Mouse (Mus musculus) midbrain, embryonic 15.5 days (tissue): ENCODE results near the gene Col5a3. TPM values are rescaled to one million over a fixed set of nuclear protein-coding genes. Genes with fewer than 3 reads are reported as not detected.
A peak's percentile ranks its signal among the peaks of the same experiment; 100 is the strongest.

ENCODE experiments used
- ATAC-seq: fragments of 200-750 bp; cut with Nextera tagmentation; replicated peaks from 2 replicates; pipeline ENCODE4 v1.8.0; 2017; ENCODE audit warnings: moderate TSS enrichment
- H3K27ac ChIP-seq: fragments of 300-500 bp; sonication (generic); 2 replicates; pipeline ENCODE4 v1.5.1; 2015; ENCODE audit warnings: mild to moderate bottlenecking, inconsistent platforms
- H3K27me3 ChIP-seq: fragments of 300-500 bp; sonication (generic); replicated peaks from 2 replicates; pipeline ENCODE4 v1.6.1; 2015; ENCODE audit warnings: inconsistent platforms
- H3K36me3 ChIP-seq: fragments of 300-500 bp; sonication (generic); replicated peaks from 2 replicates; pipeline ENCODE4 v1.6.1; 2015; ENCODE audit warnings: inconsistent platforms
- H3K4me1 ChIP-seq: fragments of 300-500 bp; sonication (generic); 2 replicates; pipeline ENCODE4 v1.6.1; 2015; ENCODE audit warnings: inconsistent platforms
- H3K4me2 ChIP-seq: fragments of 300-500 bp; sonication (generic); 2 replicates; pipeline ENCODE4 v1.6.1; 2015; ENCODE audit warnings: inconsistent platforms, mild to moderate bottlenecking, moderate library complexity
- H3K4me3 ChIP-seq: fragments of 300-500 bp; sonication (generic); 2 replicates; pipeline ENCODE4 v1.5.1; 2015; ENCODE audit warnings: mild to moderate bottlenecking, inconsistent platforms
- H3K9ac ChIP-seq: fragments of 300-500 bp; sonication (generic); 2 replicates; pipeline ENCODE4 v1.6.1; 2015; ENCODE audit warnings: mild to moderate bottlenecking, inconsistent platforms
- H3K9me3 ChIP-seq: fragments of 300-500 bp; sonication (generic); 2 replicates; pipeline ENCODE4 v1.6.1; 2016; ENCODE audit warnings: inconsistent platforms
- WGBS: fragments of 180-500 bp; shearing (Covaris S2); methylation state at CpG from one replicate; pipeline ENCODE4 v1.1.7; 2015; ENCODE audit warnings: mixed read lengths; 5-methylcytosine and 5-hydroxymethylcytosine counted together
- polyA plus RNA-seq: library from polyadenylated mRNA; unstranded; fragments of >200 nt; fragmentation: Nextera tagmentation; extraction: Ambion mirVana; gene quantifications from 2 replicates; pipeline ENCODE4 v1.2.1, GENCODE M21; 2015

Gene Col5a3
- polyA plus RNA-seq, 1 experiment from 2014 or later = 0.85 TPM

DNA sequence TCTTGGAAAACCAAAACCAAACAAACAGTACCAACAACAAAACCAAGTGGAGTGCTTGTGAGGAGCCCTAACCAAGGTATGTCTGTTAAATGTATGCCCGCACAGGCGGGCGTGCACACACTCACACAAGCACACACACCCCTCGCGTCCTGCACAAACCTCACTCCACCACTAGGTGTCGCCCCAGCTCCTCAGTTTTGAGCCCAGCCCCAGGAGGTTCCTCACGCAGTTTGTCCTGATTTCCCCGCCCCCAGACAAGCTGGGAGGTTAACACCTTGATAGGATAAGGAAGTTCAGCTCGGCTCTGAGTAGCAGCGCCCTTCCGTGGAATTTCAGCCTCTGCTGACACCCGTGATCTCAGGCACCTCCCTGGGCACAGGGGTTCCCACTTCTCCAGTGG, 74.5 kb downstream of the Col5a3 start:
- no peaks in the 10 kb centered on the region for H3K36me3 ChIP-seq
- no peak overlapping the region for H3K4me3 ChIP-seq
- H3K4me1 ChIP-seq = peaks cover 17% of the 10 kb centered on the region
- ATAC-seq = peak; percentile 15; the same call in 1 of the 2 replicates
- no peaks in the 10 kb centered on the region; the same call in 1 of the 2 replicates for H3K27me3 ChIP-seq
- no peaks in the 10 kb centered on the region for H3K9me3 ChIP-seq
- no peak overlapping the region for H3K4me2 ChIP-seq
- H3K27ac ChIP-seq = no peak overlapping the region
- WGBS = 1% methylated on average over 12 of the region's 12 CpGs
- no peak overlapping the region for H3K9ac ChIP-seq

- WGBS = 50% methylated on average over 8 of the region's 8 CpGs
- 0 out of 2 replicates have a peak, but pooled peaks cover 5% of the 10 kb centered on the region for H3K4me1 ChIP-seq
- H3K27ac ChIP-seq = no peak overlapping the region
- no peaks in the 10 kb centered on the region for H3K36me3 ChIP-seq
- no peaks in the 10 kb centered on the region for H3K9me3 ChIP-seq
- no peak overlapping the region for H3K4me2 ChIP-seq
- H3K4me3 ChIP-seq = no peak overlapping the region
- no peaks in the 10 kb centered on the region; the same call in 1 of the 2 replicates for H3K27me3 ChIP-seq
- ATAC-seq = no peak
- no peak overlapping the region for H3K9ac ChIP-seq
These were observed 76.4 kb downstream of the Col5a3 start for GRCm38 (mm10) chr9:20738251-20738999.

- H3K4me3 ChIP-seq = no peak overlapping the region
- no peak for ATAC-seq
- no peaks in the 10 kb centered on the region for H3K9me3 ChIP-seq
- 100% methylated on average over 2 of the region's 2 CpGs for WGBS
- H3K36me3 ChIP-seq = no peaks in the 10 kb centered on the region
- 0 out of 2 replicates have a peak, but pooled peaks cover 5% of the 10 kb centered on the region for H3K4me1 ChIP-seq
- H3K4me2 ChIP-seq = no peak overlapping the region
- no peak overlapping the region for H3K9ac ChIP-seq
- no peaks in the 10 kb centered on the region for H3K27me3 ChIP-seq
- H3K27ac ChIP-seq = no peak overlapping the region
These were observed 77.6 kb downstream of the Col5a3 start for GRCm38 (mm10) chr9:20737227-20737626.

DNA sequence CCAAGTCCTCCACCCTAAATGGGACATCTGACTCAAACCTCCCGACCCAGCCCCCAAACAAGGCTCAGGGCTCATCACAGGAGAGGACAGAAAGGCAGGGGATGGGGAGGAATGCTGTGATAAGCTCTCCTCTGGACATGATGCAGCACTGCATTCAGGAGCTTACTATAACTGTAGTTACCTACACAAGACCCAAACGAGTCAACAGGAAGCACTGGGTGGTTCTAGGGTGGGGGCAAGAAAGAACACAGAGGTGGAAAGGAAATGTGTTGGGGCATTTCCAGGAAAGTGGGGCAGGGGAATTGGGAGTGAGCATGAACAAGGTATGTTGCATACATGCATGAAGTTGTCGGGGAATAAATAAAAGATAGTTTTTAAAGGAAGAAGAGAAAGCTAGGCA, 80.2 kb downstream of the Col5a3 start:
- no peaks in the 10 kb centered on the region for H3K9me3 ChIP-seq
- 75% methylated on average over 3 of the region's 3 CpGs for WGBS

DNA sequence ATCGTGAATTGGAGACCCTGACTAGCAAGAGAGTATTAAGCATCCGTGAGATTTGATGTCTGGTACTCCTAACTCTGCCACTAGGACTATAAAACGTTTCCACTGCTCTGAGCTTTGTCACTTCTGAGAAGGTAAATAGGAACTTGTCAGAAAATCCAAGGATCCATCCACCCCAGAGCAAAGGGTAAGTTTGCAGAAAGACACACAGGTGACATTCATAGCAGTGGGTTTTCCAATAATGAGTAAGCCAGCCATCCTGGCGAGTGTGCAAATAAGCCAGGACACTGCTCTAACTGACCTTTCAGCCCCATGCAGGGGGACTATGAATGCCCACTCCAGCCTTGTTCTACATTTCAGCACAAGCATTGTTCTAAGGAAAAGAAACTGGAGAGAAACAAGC, 83.1 kb downstream of the Col5a3 start:
- H3K36me3 ChIP-seq = no peaks in the 10 kb centered on the region
- peaks cover 9% of the 10 kb centered on the region for H3K4me1 ChIP-seq
- H3K27ac ChIP-seq = no peak overlapping the region
- H3K27me3 ChIP-seq = peaks cover 4% of the 10 kb centered on the region; the same call in 1 of the 2 replicates
- WGBS = 68% methylated on average over 4 of the region's 4 CpGs
- no peak for ATAC-seq
- no peak overlapping the region for H3K4me2 ChIP-seq
- no peaks in the 10 kb centered on the region for H3K9me3 ChIP-seq
- no peak overlapping the region for H3K4me3 ChIP-seq
- no peak overlapping the region for H3K9ac ChIP-seq

More for the DNA sequence above, 80.2 kb downstream of the Col5a3 start:
- no peak for ATAC-seq
- no peak overlapping the region for H3K4me3 ChIP-seq
- H3K4me1 ChIP-seq = no peaks in the 10 kb centered on the region
- H3K27ac ChIP-seq = no peak overlapping the region
- no peaks in the 10 kb centered on the region; the same call in 1 of the 2 replicates for H3K27me3 ChIP-seq
- no peaks in the 10 kb centered on the region for H3K36me3 ChIP-seq
- H3K4me2 ChIP-seq = no peak overlapping the region
- H3K9ac ChIP-seq = no peak overlapping the region

GRCm38 (mm10) chr9:20729451-20729850, 85.4 kb downstream of the Col5a3 start:
- H3K27me3 ChIP-seq = peaks cover 4% of the 10 kb centered on the region; the same call in 1 of the 2 replicates
- H3K9me3 ChIP-seq = no peaks in the 10 kb centered on the region
- whole genome bisulfite sequencing = 43% methylated on average over 6 of the region's 6 CpGs
- no peak overlapping the region for H3K9ac ChIP-seq
- H3K4me3 ChIP-seq = no peak overlapping the region
- no peak for ATAC-seq
- no peak overlapping the region for H3K4me2 ChIP-seq
- H3K36me3 ChIP-seq = no peaks in the 10 kb centered on the region
- H3K4me1 ChIP-seq = peaks cover 23% of the 10 kb centered on the region
- H3K27ac ChIP-seq = no peak overlapping the region

DNA sequence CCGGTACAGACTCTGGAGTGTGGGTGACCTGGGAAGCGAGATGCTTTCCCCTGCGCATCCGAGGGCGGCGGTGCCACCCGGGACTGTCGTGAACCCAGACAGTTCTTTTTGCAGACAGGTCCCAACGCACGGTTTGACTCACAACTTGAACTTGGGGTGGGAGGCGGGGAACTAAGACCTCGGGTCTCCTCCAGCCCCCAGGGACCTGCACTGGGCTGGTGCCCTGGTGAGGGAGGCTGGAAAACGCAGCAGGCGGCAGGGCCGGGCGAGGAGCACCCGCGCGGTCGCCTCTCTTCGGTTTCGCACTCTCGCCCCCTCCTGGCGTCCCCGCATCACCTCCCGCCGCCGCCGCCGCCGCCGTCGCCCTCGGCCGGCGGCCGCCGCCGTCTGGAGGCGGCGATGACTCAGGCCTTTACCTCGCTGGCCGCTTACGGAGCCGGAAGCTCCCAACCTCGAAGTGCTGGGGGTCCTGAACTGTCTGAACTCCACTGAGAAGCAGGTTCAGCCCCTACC, 87.2 kb downstream of the Col5a3 start:
- Histone ChIP-seq H3K9ac (peak overlapping the region; percentile 53), H3K4me3 (peak overlapping the region; percentile 53), H3K27ac (0 out of 2 replicates have a peak overlapping the region, but pooled peaks have one; percentile 21), H3K27me3 (peaks cover 4% of the 10 kb centered on the region; the same call in 1 of the 2 replicates), H3K4me2 (peak overlapping the region; percentile 97), H3K9me3 (no peaks in the 10 kb centered on the region), H3K4me1 (peaks cover 23% of the 10 kb centered on the region), H3K36me3 (no peaks in the 10 kb centered on the region)
- under 1% methylated on average over 43 of the region's 46 CpGs for WGBS
- peak; percentile 52 for ATAC-seq

GRCm38 (mm10) chr9:20726859-20727600, 87.8 kb downstream of the Col5a3 start:
- WGBS = under 1% methylated on average over 53 of the region's 54 CpGs
- Histone ChIP-seq H3K27ac (0 out of 2 replicates have a peak overlapping the region, but pooled peaks have one; percentile 21), H3K9ac (peak overlapping the region; percentile 53), H3K4me1 (peaks cover 23% of the 10 kb centered on the region), H3K4me3 (peak overlapping the region; percentile 53), H3K4me2 (peak overlapping the region; percentile 97), H3K9me3 (no peaks in the 10 kb centered on the region), H3K27me3 (peaks cover 4% of the 10 kb centered on the region; the same call in 1 of the 2 replicates), H3K36me3 (no peaks in the 10 kb centered on the region)
- ATAC-seq = peak; percentile 65

GRCm38 (mm10) chr9:20726134-20726858, 88.6 kb downstream of the Col5a3 start:
- 2% methylated on average over 40 of the region's 42 CpGs for WGBS
- no peak overlapping the region for H3K27ac ChIP-seq
- peak overlapping the region; percentile 97 for H3K4me2 ChIP-seq
- peak; percentile 19 for ATAC-seq
- no peaks in the 10 kb centered on the region for H3K9me3 ChIP-seq
- H3K36me3 ChIP-seq = no peaks in the 10 kb centered on the region
- peaks cover 4% of the 10 kb centered on the region; the same call in 1 of the 2 replicates for H3K27me3 ChIP-seq
- peak overlapping the region; percentile 53 for H3K9ac ChIP-seq
- H3K4me1 ChIP-seq = peaks cover 23% of the 10 kb centered on the region
- H3K4me3 ChIP-seq = peak overlapping the region; percentile 53

DNA sequence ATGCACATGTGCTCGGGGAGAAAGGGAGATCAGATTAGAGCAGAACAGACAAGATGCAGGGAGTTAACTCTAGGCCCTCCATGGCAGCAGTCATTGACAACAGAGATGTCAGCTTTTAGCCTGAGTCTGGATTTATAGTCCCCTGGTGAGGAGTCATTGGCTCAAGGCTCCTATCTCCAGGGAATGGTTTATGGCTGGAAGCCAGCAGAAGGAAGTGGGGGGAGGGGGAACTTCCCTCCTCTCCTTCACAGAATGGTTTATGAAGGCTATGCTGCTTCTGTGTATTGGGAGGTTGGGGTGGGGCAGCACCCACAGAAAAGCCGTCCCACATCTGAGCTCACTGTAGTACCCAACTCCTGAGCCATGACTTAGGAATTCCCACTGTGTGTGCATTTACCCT, 93.3 kb downstream of the Col5a3 start:
- H3K4me1 ChIP-seq = peaks cover 14% of the 10 kb centered on the region
- no peaks in the 10 kb centered on the region for H3K9me3 ChIP-seq
- H3K9ac ChIP-seq = no peak overlapping the region
- no peak overlapping the region for H3K27ac ChIP-seq
- H3K27me3 ChIP-seq = no peaks in the 10 kb centered on the region
- WGBS = 59% methylated on average over 2 of the region's 2 CpGs
- no peak overlapping the region for H3K4me2 ChIP-seq
- no peak for ATAC-seq
- no peaks in the 10 kb centered on the region; the same call in 1 of the 2 replicates for H3K36me3 ChIP-seq
- no peak overlapping the region for H3K4me3 ChIP-seq
